Mouse (Mus musculus) ES-Bruce4 (cell line): ENCODE measurements around the gene Cycs.

ENCODE experiments used
- EP300 ChIP-seq: IDR thresholded peaks from 2 replicates; pipeline ENCODE4 v1.6.1; 2011; ENCODE audit warnings: low read depth, low read length; ENCODE audit not compliant: insufficient read depth
- POLR2A ChIP-seq: IDR thresholded peaks from one replicate; pipeline ENCODE4 v1.8.1; 2011; ENCODE audit warnings: low read length; ENCODE audit not compliant: insufficient read depth

GRCm38 (mm10) chr6:50560776-50561175, 5.6 kb downstream of the Cycs start:
- TF ChIP-seq EP300 (no peak), POLR2A (no peak)
